Mouse (Mus musculus): ENCODE data around the gene Unc13a.

DNA sequence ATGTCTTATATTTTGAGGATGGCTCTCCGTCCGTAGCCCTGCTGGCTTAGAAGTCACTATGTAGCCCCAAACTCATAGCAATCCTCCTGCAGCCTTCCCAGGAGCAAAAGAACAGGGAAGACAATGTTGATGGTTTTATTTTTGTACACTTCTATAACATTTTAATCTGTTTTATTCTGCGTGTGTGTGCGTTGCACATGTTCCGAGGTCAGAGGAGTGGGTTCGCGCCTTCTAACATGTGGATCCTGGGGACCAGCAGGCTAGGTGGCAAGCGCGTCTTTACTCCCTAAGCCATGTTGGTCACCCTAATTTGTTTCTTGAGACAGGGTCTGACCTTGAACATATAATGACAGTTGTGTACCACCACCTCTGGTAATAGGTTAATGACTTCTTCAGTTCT is 5.2 kb upstream of the Unc13a start:
- TF ChIP-seq CTCF (IDR thresholded peaks at IDR 0.05; ENCODE audit: extremely low read depth, insufficient read depth, insufficient read length, insufficient replicate concordance): no peak
- TF ChIP-seq POLR2A (IDR thresholded peaks at IDR 0.05; ENCODE audit: low read depth, low read length): no peak
